In genomic region chr10:121067416-121067951, GRCm38 (mm10) we compare ENCODE assay signal across 28 mouse cellular contexts. TPM values are rescaled to one million over a fixed set of nuclear protein-coding genes. Genes with fewer than 3 reads are reported as not detected.
DNase-seq lines count a peak whose midpoint lies in the region; ATAC-seq lines count a peak whose summit lies in the region.
"Had no signal": no experiment of that assay in that cellular context is flagged by ENCODE, and none has a peak within 500 bp of the region (broad histone marks: within the 10 kb centered on the region; RNA-seq: fewer than 3 reads in every experiment).

No protein-coding gene starts in this region.

- intact Hi-C loops in left cerebral cortex, postnatal 4 days (cut with DNase I) = no loop called here
- intact Hi-C loops in left cerebral cortex, postnatal 36 days (cut with DNase I) = no loop called here

- H3K9me3 ChIP-seq in limb, embryonic 15.5 days = no peaks in the 10 kb centered on the region
- H3K9me3 ChIP-seq: heart, embryonic 13.5 days; liver, embryonic 13.5 days; midbrain, embryonic 15.5 days; neural tube, embryonic 13.5 days had no signal

- WGBS in limb, embryonic 15.5 days = 47% methylated on average over 7 of the region's 7 CpGs

- peak overlapping the region; percentile 54 for H3K27ac ChIP-seq in limb, embryonic 15.5 days
- H3K27ac ChIP-seq: heart, embryonic 13.5 days; hindbrain, postnatal 0 days; liver, embryonic 13.5 days; macrophage; midbrain, embryonic 15.5 days; neural tube, embryonic 13.5 days had no signal

- no peak for ATAC-seq in limb, embryonic 15.5 days (ENCODE audit: insufficient number of reproducible peaks, low FRiP score, low TSS enrichment, low read depth)
- ATAC-seq: forebrain, embryonic 14.5 days; hindbrain, postnatal 0 days; intestine, embryonic 16.5 days; midbrain, embryonic 15.5 days had no signal

- H3K27me3 ChIP-seq in limb, embryonic 15.5 days = no peaks in the 10 kb centered on the region
- H3K27me3 ChIP-seq: heart, embryonic 13.5 days; liver, embryonic 13.5 days; midbrain, embryonic 15.5 days had no signal

- no peak overlapping the region for H3K9ac ChIP-seq in limb, embryonic 15.5 days
- H3K9ac ChIP-seq: heart, embryonic 13.5 days; liver, embryonic 13.5 days; midbrain, embryonic 15.5 days; neural tube, embryonic 13.5 days had no signal

- no peak overlapping the region for H3K4me3 ChIP-seq in limb, embryonic 15.5 days
- H3K4me3 ChIP-seq: heart, embryonic 13.5 days; liver, embryonic 13.5 days; midbrain, embryonic 15.5 days; myocyte; neural tube, embryonic 13.5 days had no signal

- DNase-seq in cerebellum, postnatal 14 days = peak; percentile 20 to 57
- DNase-seq in cerebellum, adult 11 months = no peak
- DNase-seq in left cerebral cortex, postnatal 4 days = peak; percentile 23
- no peak for DNase-seq in left cerebral cortex, postnatal 36 days (ENCODE audit: low spot score in 2 of 2)
- DNase-seq in lung, postnatal 14 days = peak; percentile 11
- DNase-seq in lung, postnatal 36 days = no peak
- DNase-seq in urinary bladder, postnatal 4 days (ENCODE audit: low spot score in 2 of 2) = no peak
- DNase-seq: cerebellum, adult 2 months; heart, adult 18-20 months; heart, postnatal 14 days; layer of hippocampus, adult 9-11 months; liver, embryonic 13.5 days; retina, postnatal 1 day; right cerebral cortex, postnatal 25 days; spleen, adult 18-20 months; thymus, postnatal 14 days had no signal

- H3K36me3 ChIP-seq in limb, embryonic 15.5 days = no peaks in the 10 kb centered on the region
- H3K36me3 ChIP-seq: heart, embryonic 13.5 days; liver, embryonic 13.5 days; midbrain, embryonic 15.5 days; neural tube, embryonic 13.5 days had no signal

- peaks cover 6% of the 10 kb centered on the region; the same call in 1 of the 2 replicates for H3K4me1 ChIP-seq in limb, embryonic 15.5 days
- H3K4me1 ChIP-seq: heart, embryonic 13.5 days; liver, embryonic 13.5 days; midbrain, embryonic 15.5 days; neural tube, embryonic 13.5 days had no signal

- H3K4me2 ChIP-seq in limb, embryonic 15.5 days = no peak overlapping the region
- H3K4me2 ChIP-seq: heart, embryonic 13.5 days; liver, embryonic 13.5 days; midbrain, embryonic 15.5 days; neural tube, embryonic 13.5 days had no signal

RNA-seq across cellular contexts. Expression of gene Wif1, which starts 33.7 kb away (rescaled TPM):
- 1 to 10 TPM; 1.8 to 2.1 TPM for total RNA-seq in left cerebral cortex, postnatal 4 days (2021)
- total RNA-seq in left cerebral cortex, postnatal 36 days (2021) = 1 to 10 TPM; 1.6 to 1.8 TPM
- polyA plus RNA-seq in limb, embryonic 15.5 days (2015; fragmentation: Nextera tagmentation; extraction: Ambion mirVana) = 94.1 and 110 TPM in 2 replicates
- total RNA-seq: common myeloid progenitor, adult 5-6 weeks; MEL had no signal
- polyA plus RNA-seq: C2C12, macrophage had no signal

Comparison
In these comparisons a context has a peak if more than half of its experiments do, and no peak if none do; other contexts are left out.
1. DNase-seq: peak in cerebellum, postnatal 14 days (2 of 2), left cerebral cortex, postnatal 4 days (single experiment) and lung, postnatal 14 days (single experiment); none in cerebellum, adult 11 months (single experiment), left cerebral cortex, postnatal 36 days (0 of 2), lung, postnatal 36 days (single experiment) and urinary bladder, postnatal 4 days (0 of 2).